Mouse (Mus musculus): ENCODE measurements at regions not wholly inside any gene's neighbourhood (a gene's known extent, or its start where the extent isn't known, plus 50 kb on each side); places are given as distances from the start of the nearest gene placed in this dataset.

DNA sequence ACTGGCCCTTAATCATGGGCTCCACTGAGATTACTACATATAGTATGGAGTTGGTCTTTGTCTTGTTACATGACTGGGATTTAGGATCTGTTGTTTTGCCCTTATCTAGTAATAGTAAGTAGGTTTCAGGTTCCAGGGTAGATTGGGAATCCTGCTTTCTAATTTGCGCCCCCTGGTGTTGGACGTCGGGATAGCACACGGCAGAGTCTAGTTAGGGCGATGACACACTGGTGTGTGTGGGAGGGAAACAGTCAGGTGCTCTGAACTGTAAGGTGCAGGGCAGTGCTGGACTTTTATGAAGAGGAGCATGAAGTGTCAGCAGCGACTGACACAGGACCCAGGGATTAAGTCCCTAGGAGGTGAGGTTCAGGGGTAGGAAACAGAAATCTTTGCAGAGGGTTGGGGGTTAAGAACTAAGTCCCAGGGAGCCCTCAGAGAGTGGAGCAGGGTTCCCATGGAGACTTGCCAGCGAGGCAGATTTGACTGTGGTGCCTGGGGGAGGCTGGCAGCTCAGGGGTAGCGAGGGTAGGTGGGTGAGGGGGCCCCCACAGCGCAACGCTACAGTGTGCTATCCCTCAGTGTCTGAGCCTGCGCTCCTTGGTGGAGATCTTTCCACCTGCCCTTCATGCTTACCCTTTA, 189.2 kb downstream of the Med10 start:
- Histone ChIP-seq H3K4me1 (replicated peaks; ENCODE audit: control insufficient read depth, insufficient read depth, low read length) (no peaks in the 10 kb centered on the region), H3K27me3 (ENCODE audit: control insufficient read depth, insufficient read depth, low read length) (no peaks in the 10 kb centered on the region; the same call in 1 of the 2 replicates), H3K27ac (ENCODE audit: control insufficient read depth, insufficient read depth, low read length) (no peak overlapping the region), H3K36me3 (ENCODE audit: control insufficient read depth, insufficient read depth, low read length) (no peaks in the 10 kb centered on the region), H3K4me3 (ENCODE audit: control insufficient read depth, insufficient read depth, low read length) (no peak overlapping the region)
- peak; percentile 26 for DNase-seq
- no peak for TF ChIP-seq CTCF (IDR thresholded peaks at IDR 0.05; ENCODE audit: borderline replicate concordance, control insufficient read depth, extremely low read depth, insufficient read depth, low read length, poor library complexity)
- TF ChIP-seq POLR2A (IDR thresholded peaks at IDR 0.05; ENCODE audit: control insufficient read depth, extremely low read depth, insufficient read depth, low read length, poor library complexity), result no peak
- WGBS, result 26% methylated on average over 11 of the region's 11 CpGs

DNA sequence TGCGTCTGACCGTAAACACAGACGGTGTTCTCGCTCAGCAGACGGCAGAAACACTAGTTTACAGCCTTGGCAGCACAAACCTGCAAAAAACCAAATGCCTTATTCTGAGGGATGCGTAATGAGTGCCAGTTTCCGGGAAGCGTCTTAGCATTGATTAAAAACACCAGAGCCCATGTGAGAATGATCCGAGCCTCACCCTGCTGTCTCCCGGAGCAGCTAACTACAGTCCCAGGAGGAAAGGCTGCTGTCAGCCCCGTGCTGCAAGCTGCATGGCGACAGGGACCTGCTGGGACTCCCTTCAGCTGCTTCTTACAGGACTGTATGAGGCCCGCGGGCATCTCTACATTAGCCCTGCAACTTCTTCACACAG, 189.7 kb downstream of the Med10 start:
- TF ChIP-seq POLR2A (IDR thresholded peaks at IDR 0.05; ENCODE audit: control insufficient read depth, extremely low read depth, insufficient read depth, low read length, poor library complexity), result no peak
- no peak for TF ChIP-seq CTCF (IDR thresholded peaks at IDR 0.05; ENCODE audit: borderline replicate concordance, control insufficient read depth, extremely low read depth, insufficient read depth, low read length, poor library complexity)
- DNase-seq, result no peak
- H3K4me1 ChIP-seq (replicated peaks; ENCODE audit: control insufficient read depth, insufficient read depth, low read length), result no peaks in the 10 kb centered on the region
- 67% methylated on average over 14 of the region's 14 CpGs for WGBS
- no peak overlapping the region for H3K4me3 ChIP-seq (ENCODE audit: control insufficient read depth, insufficient read depth, low read length)
- no peak overlapping the region for H3K27ac ChIP-seq (ENCODE audit: control insufficient read depth, insufficient read depth, low read length)
- no peaks in the 10 kb centered on the region for H3K36me3 ChIP-seq (ENCODE audit: control insufficient read depth, insufficient read depth, low read length)
- H3K27me3 ChIP-seq (ENCODE audit: control insufficient read depth, insufficient read depth, low read length), result no peaks in the 10 kb centered on the region; the same call in 1 of the 2 replicates

DNA sequence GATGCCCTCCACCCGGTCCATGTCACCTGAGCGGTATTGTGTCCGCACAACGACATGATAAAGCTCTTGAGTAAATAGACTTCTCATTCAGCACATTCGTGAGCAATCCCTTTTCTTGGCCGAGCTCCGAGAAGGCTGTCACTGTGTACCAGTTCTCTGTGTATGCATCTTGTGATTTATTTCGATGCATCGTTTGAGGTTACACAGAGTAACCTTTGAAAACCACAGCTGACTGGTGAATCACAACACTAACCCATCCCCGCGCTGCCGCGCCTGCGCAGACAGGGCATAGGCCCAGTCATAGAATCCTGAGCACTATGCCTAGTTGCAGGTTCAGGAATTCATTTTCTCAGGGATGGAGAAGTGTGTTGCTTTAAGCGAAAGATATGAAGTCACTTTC, 201.4 kb downstream of the Med10 start:
- DNase-seq, result no peak
- Histone ChIP-seq H3K4me1 (replicated peaks; ENCODE audit: control insufficient read depth, insufficient read depth, low read length) (no peaks in the 10 kb centered on the region), H3K27ac (ENCODE audit: control insufficient read depth, insufficient read depth, low read length) (no peak overlapping the region), H3K36me3 (ENCODE audit: control insufficient read depth, insufficient read depth, low read length) (no peaks in the 10 kb centered on the region), H3K27me3 (ENCODE audit: control insufficient read depth, insufficient read depth, low read length) (no peaks in the 10 kb centered on the region), H3K4me3 (ENCODE audit: control insufficient read depth, insufficient read depth, low read length) (no peak overlapping the region)
- WGBS, result 93% methylated on average over 15 of the region's 15 CpGs
- no peak for TF ChIP-seq CTCF (IDR thresholded peaks at IDR 0.05; ENCODE audit: borderline replicate concordance, control insufficient read depth, extremely low read depth, insufficient read depth, low read length, poor library complexity)
- no peak for TF ChIP-seq POLR2A (IDR thresholded peaks at IDR 0.05; ENCODE audit: control insufficient read depth, extremely low read depth, insufficient read depth, low read length, poor library complexity)

DNA sequence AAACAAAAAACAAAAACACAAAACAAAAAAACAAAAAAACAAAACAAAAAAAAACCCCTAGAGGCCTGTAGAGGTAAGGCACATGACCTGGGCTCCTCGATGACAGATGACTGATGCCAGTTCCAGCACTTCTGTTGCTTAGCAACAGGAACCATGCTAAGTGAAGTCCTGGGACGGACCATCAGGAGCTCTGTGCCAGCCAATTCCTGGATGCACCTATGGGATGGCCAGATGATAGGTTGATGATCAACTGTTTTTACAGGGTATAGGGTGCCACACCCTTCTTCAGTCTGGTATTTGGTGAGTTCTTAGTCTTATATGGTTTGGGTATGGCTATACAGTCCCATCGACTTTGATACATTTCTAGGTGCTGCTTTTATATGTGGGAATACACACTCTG, 209.9 kb downstream of the Med10 start:
- no peak for DNase-seq
- Histone ChIP-seq H3K27ac (ENCODE audit: control insufficient read depth, insufficient read depth, low read length) (no peak overlapping the region), H3K4me1 (replicated peaks; ENCODE audit: control insufficient read depth, insufficient read depth, low read length) (no peaks in the 10 kb centered on the region), H3K4me3 (ENCODE audit: control insufficient read depth, insufficient read depth, low read length) (no peak overlapping the region), H3K36me3 (ENCODE audit: control insufficient read depth, insufficient read depth, low read length) (no peaks in the 10 kb centered on the region), H3K27me3 (ENCODE audit: control insufficient read depth, insufficient read depth, low read length) (no peaks in the 10 kb centered on the region)
- WGBS, result 71% methylated on average over 3 of the region's 3 CpGs
- TF ChIP-seq POLR2A (IDR thresholded peaks at IDR 0.05; ENCODE audit: control insufficient read depth, extremely low read depth, insufficient read depth, low read length, poor library complexity) (no peak), CTCF (IDR thresholded peaks at IDR 0.05; ENCODE audit: borderline replicate concordance, control insufficient read depth, extremely low read depth, insufficient read depth, low read length, poor library complexity) (no peak)

DNA sequence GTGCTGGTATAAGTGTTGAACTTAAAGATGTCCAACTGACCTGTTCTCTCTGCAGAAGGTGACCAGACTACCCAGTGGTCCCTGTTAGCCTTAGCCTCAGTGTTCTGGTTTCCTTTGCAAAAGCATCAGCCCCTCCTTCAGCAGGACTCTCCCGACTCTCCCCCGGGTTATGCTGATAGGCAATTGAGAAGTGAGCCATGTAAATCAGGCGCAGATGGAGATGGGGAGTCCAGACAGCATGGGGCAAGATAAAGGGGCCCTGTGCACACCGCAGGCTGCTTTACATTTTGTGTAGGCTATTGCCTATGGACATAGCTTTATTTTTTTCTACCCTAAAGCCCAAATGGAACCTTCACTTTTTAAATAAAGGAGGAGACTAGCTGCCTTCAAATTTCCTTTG, 213.0 kb downstream of the Med10 start:
- no peaks in the 10 kb centered on the region for H3K27me3 ChIP-seq (ENCODE audit: control insufficient read depth, insufficient read depth, low read length)
- H3K4me1 ChIP-seq (replicated peaks; ENCODE audit: control insufficient read depth, insufficient read depth, low read length), result no peaks in the 10 kb centered on the region
- 81% methylated on average over 4 of the region's 4 CpGs for WGBS
- no peak overlapping the region for H3K27ac ChIP-seq (ENCODE audit: control insufficient read depth, insufficient read depth, low read length)
- H3K4me3 ChIP-seq (ENCODE audit: control insufficient read depth, insufficient read depth, low read length), result no peak overlapping the region
- H3K36me3 ChIP-seq (ENCODE audit: control insufficient read depth, insufficient read depth, low read length), result no peaks in the 10 kb centered on the region
- TF ChIP-seq CTCF (IDR thresholded peaks at IDR 0.05; ENCODE audit: borderline replicate concordance, control insufficient read depth, extremely low read depth, insufficient read depth, low read length, poor library complexity), result no peak
- no peak for TF ChIP-seq POLR2A (IDR thresholded peaks at IDR 0.05; ENCODE audit: control insufficient read depth, extremely low read depth, insufficient read depth, low read length, poor library complexity)
- no peak for DNase-seq

DNA sequence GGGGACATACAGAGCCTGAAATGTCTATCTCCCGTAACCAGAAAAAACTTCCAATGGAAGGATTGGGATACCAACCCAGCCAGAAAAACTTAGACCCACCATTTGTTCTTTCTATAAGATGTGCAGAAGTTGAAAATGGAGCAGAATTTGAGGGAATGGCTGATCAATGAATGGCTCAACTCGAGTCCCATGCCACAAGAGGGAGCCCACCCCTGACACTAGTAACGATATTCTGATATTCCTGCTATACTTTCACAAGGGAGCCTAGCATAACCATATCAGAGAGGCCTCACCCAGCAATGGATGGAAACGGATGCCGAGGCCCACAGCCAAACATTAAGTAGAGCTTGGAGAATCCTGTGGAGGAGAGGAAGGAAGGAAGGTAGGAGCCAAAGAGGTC, 215.3 kb downstream of the Med10 start:
- TF ChIP-seq CTCF (IDR thresholded peaks at IDR 0.05; ENCODE audit: borderline replicate concordance, control insufficient read depth, extremely low read depth, insufficient read depth, low read length, poor library complexity), result no peak
- TF ChIP-seq POLR2A (IDR thresholded peaks at IDR 0.05; ENCODE audit: control insufficient read depth, extremely low read depth, insufficient read depth, low read length, poor library complexity), result no peak
- Histone ChIP-seq H3K27me3 (ENCODE audit: control insufficient read depth, insufficient read depth, low read length) (no peaks in the 10 kb centered on the region), H3K36me3 (ENCODE audit: control insufficient read depth, insufficient read depth, low read length) (no peaks in the 10 kb centered on the region), H3K4me3 (ENCODE audit: control insufficient read depth, insufficient read depth, low read length) (no peak overlapping the region), H3K4me1 (replicated peaks; ENCODE audit: control insufficient read depth, insufficient read depth, low read length) (no peaks in the 10 kb centered on the region), H3K27ac (ENCODE audit: control insufficient read depth, insufficient read depth, low read length) (no peak overlapping the region)
- DNase-seq, result no peak
- WGBS, result 79% methylated on average over 5 of the region's 5 CpGs
